Mouse (Mus musculus): ENCODE data around the gene Stambpl1. TPM values are rescaled to one million over a fixed set of nuclear protein-coding genes. Genes with fewer than 3 reads are reported as not detected.

The Stambpl1 gene
- total and polyA plus RNA-seq, 2 experiments from 2014 or later = 19.3 to 31.4 TPM

- Histone ChIP-seq H3K9ac (replicated peaks; ENCODE audit: low read length, poor library complexity, severe bottlenecking) (no peak overlapping the region), H3K27me3 (ENCODE audit: insufficient read depth, low read length) (no peaks in the 10 kb centered on the region), H3K4me3 (ENCODE audit: low read depth, low read length) (no peak overlapping the region), H3K36me3 (ENCODE audit: insufficient read depth, low read length) (no peaks in the 10 kb centered on the region), H3K4me1 (ENCODE audit: insufficient read depth, low read length) (no peaks in the 10 kb centered on the region), H3K27ac (ENCODE audit: low read depth, low read length) (no peak overlapping the region), H3K9me3 (ENCODE audit: low read length) (no peaks in the 10 kb centered on the region), H3K4me2 (ENCODE audit: low read depth, low read length, poor library complexity, severe bottlenecking) (no peak overlapping the region)
- no peak for TF ChIP-seq CTCF (IDR thresholded peaks at IDR 0.05)
- 66% methylated on average over 2 of the region's 2 CpGs for WGBS
- ATAC-seq (ENCODE audit: low FRiP score) (no peak), DNase-seq (ENCODE audit: low spot score) (no peak)
Observed at GRCm38 (mm10) chr19:34210841-34211240, 18.8 kb downstream of the Stambpl1 start.

DNA sequence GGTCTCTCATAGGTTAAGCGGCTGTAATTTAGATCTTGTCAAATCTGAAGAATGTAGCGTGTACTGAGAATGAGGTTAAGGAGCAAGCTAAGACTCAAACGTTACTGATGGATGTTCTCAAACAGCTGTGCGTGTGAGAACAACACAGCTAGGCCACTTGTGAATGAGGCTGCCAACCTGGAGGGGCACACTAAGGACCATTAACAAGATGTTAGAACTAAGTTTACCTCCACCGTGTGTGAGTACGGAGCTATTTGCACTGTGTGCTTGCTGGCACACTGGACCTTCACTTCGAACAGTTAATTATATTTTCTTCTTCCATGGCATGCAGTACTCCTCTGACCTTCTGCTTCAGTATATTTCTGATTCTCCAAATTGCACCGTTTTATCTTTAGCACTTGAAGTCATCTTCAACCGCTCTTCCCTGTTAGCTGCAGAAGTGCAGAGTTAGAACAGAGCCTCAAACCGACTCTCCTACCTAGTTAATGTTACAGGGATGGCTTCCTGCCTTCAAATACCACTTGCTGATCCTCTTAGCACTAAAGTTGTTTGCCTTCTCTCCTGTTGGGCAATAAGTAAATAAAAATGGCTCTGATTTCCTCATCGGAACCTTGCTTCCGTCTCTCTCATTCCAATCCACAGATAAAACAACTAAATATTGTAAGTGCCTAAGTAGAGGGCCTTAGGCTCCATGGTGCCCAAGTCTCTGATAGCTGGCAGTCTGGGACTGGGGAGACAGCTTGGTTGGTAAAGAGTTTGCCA, 20.6 kb downstream of the Stambpl1 start:
- Histone ChIP-seq H3K4me2 (ENCODE audit: low read depth, low read length, poor library complexity, severe bottlenecking) (no peak overlapping the region), H3K4me1 (ENCODE audit: insufficient read depth, low read length) (peaks cover 5% of the 10 kb centered on the region; the same call in 1 of the 2 replicates), H3K36me3 (ENCODE audit: insufficient read depth, low read length) (no peaks in the 10 kb centered on the region), H3K27me3 (ENCODE audit: insufficient read depth, low read length) (no peaks in the 10 kb centered on the region), H3K27ac (ENCODE audit: low read depth, low read length) (no peak overlapping the region), H3K9ac (replicated peaks; ENCODE audit: low read length, poor library complexity, severe bottlenecking) (no peak overlapping the region), H3K4me3 (ENCODE audit: low read depth, low read length) (no peak overlapping the region), H3K9me3 (ENCODE audit: low read length) (no peaks in the 10 kb centered on the region)
- ATAC-seq (ENCODE audit: low FRiP score) (no peak), DNase-seq (ENCODE audit: low spot score) (no peak)
- 89% methylated on average over 12 of the region's 12 CpGs for WGBS
- TF ChIP-seq CTCF (IDR thresholded peaks at IDR 0.05) = no peak

- H3K27ac ChIP-seq (ENCODE audit: low read depth, low read length) = no peak overlapping the region
- no peak for DNase-seq (ENCODE audit: low spot score)
- peaks cover 5% of the 10 kb centered on the region; the same call in 1 of the 2 replicates for H3K4me1 ChIP-seq (ENCODE audit: insufficient read depth, low read length)
- H3K9ac ChIP-seq (replicated peaks; ENCODE audit: low read length, poor library complexity, severe bottlenecking) = no peak overlapping the region
- H3K4me2 ChIP-seq (ENCODE audit: low read depth, low read length, poor library complexity, severe bottlenecking) = no peak overlapping the region
- no peak for TF ChIP-seq CTCF (IDR thresholded peaks at IDR 0.05)
- no peak for ATAC-seq (ENCODE audit: low FRiP score)
- no peaks in the 10 kb centered on the region for H3K27me3 ChIP-seq (ENCODE audit: insufficient read depth, low read length)
- H3K9me3 ChIP-seq (ENCODE audit: low read length) = no peaks in the 10 kb centered on the region
- no peak overlapping the region for H3K4me3 ChIP-seq (ENCODE audit: low read depth, low read length)
- no peaks in the 10 kb centered on the region for H3K36me3 ChIP-seq (ENCODE audit: insufficient read depth, low read length)
Observed at GRCm38 (mm10) chr19:34213251-34213645, 21.2 kb downstream of the Stambpl1 start.

GRCm38 (mm10) chr19:34214136-34214535, 22.1 kb downstream of the Stambpl1 start:
- H3K27ac ChIP-seq (ENCODE audit: low read depth, low read length) = no peak overlapping the region

DNA sequence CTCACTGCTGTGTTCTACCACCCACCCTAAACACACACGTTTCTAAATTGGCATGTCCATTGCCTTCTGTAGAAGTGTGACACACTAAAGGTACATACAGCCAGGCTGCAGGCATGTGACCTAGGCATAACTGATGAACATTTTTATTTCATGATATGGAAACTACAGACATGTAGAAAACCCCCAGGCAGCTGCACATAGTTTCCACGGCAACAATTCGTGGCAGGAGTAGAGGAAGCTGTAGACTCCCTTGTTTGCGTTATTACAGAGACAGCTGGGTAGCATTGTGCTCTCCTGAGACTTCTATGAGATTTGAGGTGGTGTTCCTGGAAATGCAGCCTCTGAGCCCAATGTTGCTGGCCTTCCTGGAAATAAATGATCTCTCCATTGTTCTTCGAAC, 24.9 kb downstream of the Stambpl1 start:
- ATAC-seq (ENCODE audit: low FRiP score) = peak; percentile 42; the same call in 1 of the 2 replicates
- H3K9ac ChIP-seq (replicated peaks; ENCODE audit: low read length, poor library complexity, severe bottlenecking) = no peak overlapping the region
- no peaks in the 10 kb centered on the region for H3K9me3 ChIP-seq (ENCODE audit: low read length)
- H3K36me3 ChIP-seq (ENCODE audit: insufficient read depth, low read length) = no peaks in the 10 kb centered on the region
- no peak overlapping the region for H3K4me2 ChIP-seq (ENCODE audit: low read depth, low read length, poor library complexity, severe bottlenecking)
- 46% methylated on average over 5 of the region's 5 CpGs for WGBS
- H3K27me3 ChIP-seq (ENCODE audit: insufficient read depth, low read length) = no peaks in the 10 kb centered on the region
- no peak overlapping the region for H3K27ac ChIP-seq (ENCODE audit: low read depth, low read length)
- H3K4me3 ChIP-seq (ENCODE audit: low read depth, low read length) = no peak overlapping the region
- no peak for TF ChIP-seq CTCF (IDR thresholded peaks at IDR 0.05)
- H3K4me1 ChIP-seq (ENCODE audit: insufficient read depth, low read length) = peaks cover 5% of the 10 kb centered on the region; the same call in 1 of the 2 replicates
- DNase-seq (ENCODE audit: low spot score) = peak; percentile 37

More at GRCm38 (mm10) chr19:34214136-34214535, 22.1 kb downstream of the Stambpl1 start:
- Histone ChIP-seq H3K27me3 (ENCODE audit: insufficient read depth, low read length) (no peaks in the 10 kb centered on the region), H3K36me3 (ENCODE audit: insufficient read depth, low read length) (no peaks in the 10 kb centered on the region), H3K9me3 (ENCODE audit: low read length) (no peaks in the 10 kb centered on the region), H3K4me3 (ENCODE audit: low read depth, low read length) (no peak overlapping the region), H3K4me2 (ENCODE audit: low read depth, low read length, poor library complexity, severe bottlenecking) (no peak overlapping the region), H3K9ac (replicated peaks; ENCODE audit: low read length, poor library complexity, severe bottlenecking) (no peak overlapping the region), H3K4me1 (ENCODE audit: insufficient read depth, low read length) (peaks cover 5% of the 10 kb centered on the region; the same call in 1 of the 2 replicates)
- ATAC-seq (ENCODE audit: low FRiP score) = no peak
- no peak for DNase-seq (ENCODE audit: low spot score)
- whole genome bisulfite sequencing = 57% methylated on average over 4 of the region's 4 CpGs
- no peak for TF ChIP-seq CTCF (IDR thresholded peaks at IDR 0.05)

DNA sequence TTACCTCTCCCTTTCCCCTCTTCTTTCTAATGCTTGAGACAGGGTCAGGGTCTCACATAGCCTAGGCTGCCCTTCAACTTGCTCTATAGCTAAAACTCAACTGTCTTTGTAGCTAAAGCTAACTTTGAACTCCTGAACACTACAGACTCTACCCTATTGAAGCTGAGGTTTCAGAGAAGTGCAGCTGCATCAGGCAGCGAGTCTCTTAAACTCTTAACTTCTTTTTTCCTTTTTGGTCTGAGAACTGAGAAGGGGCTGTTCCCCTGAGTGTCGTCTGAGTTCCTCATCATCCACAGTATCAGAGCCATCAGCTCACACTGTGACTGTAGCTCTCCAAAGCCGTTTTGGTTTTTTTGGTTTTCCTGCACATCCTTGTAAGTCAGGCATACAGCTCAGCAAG, 25.7 kb downstream of the Stambpl1 start:
- no peak overlapping the region for H3K9ac ChIP-seq (replicated peaks; ENCODE audit: low read length, poor library complexity, severe bottlenecking)
- WGBS = 81% methylated on average over 3 of the region's 3 CpGs
- H3K9me3 ChIP-seq (ENCODE audit: low read length) = no peaks in the 10 kb centered on the region
- DNase-seq (ENCODE audit: low spot score) = no peak
- no peak for ATAC-seq (ENCODE audit: low FRiP score)
- no peak for TF ChIP-seq CTCF (IDR thresholded peaks at IDR 0.05)
- no peaks in the 10 kb centered on the region for H3K27me3 ChIP-seq (ENCODE audit: insufficient read depth, low read length)
- no peak overlapping the region for H3K4me3 ChIP-seq (ENCODE audit: low read depth, low read length)
- no peak overlapping the region for H3K4me2 ChIP-seq (ENCODE audit: low read depth, low read length, poor library complexity, severe bottlenecking)
- H3K27ac ChIP-seq (ENCODE audit: low read depth, low read length) = no peak overlapping the region
- no peaks in the 10 kb centered on the region for H3K36me3 ChIP-seq (ENCODE audit: insufficient read depth, low read length)
- H3K4me1 ChIP-seq (ENCODE audit: insufficient read depth, low read length) = peaks cover 5% of the 10 kb centered on the region; the same call in 1 of the 2 replicates
